Mouse (Mus musculus) c-Kit-negative CD71-positive TER-119-positive erythroid progenitor cells, embryonic 14.5 days (primary cell): ENCODE measurements around the gene Cadm2.

ENCODE experiments used
- DNase-seq: peaks from one replicate; pipeline ENCODE4 v3.0.0-alpha.2; 2013; ENCODE audit warnings: low read depth, low spot score

Gene Cadm2

GRCm38 (mm10) chr16:67162211-67162790 lies 458.4 kb downstream of the Cadm2 start:
- DNase-seq: no peak

GRCm38 (mm10) chr16:67124811-67125210 lies 495.9 kb downstream of the Cadm2 start:
- no peak for DNase-seq

GRCm38 (mm10) chr16:67122532-67122931 lies 498.2 kb downstream of the Cadm2 start:
- no peak for DNase-seq

GRCm38 (mm10) chr16:67121781-67122180 lies 498.9 kb downstream of the Cadm2 start:
- no peak for DNase-seq

- no peak for DNase-seq
Observed at GRCm38 (mm10) chr16:67106478-67107061, 514.1 kb downstream of the Cadm2 start.

- no peak for DNase-seq
Observed at GRCm38 (mm10) chr16:67096706-67097105, 524.0 kb downstream of the Cadm2 start.

GRCm38 (mm10) chr16:67095916-67096315 lies 524.8 kb downstream of the Cadm2 start:
- DNase-seq: no peak

- no peak for DNase-seq
Observed at GRCm38 (mm10) chr16:67089747-67090146, 531.0 kb downstream of the Cadm2 start.

- no peak for DNase-seq
Observed at GRCm38 (mm10) chr16:67079318-67079717, 541.4 kb downstream of the Cadm2 start.

GRCm38 (mm10) chr16:67076169-67076895 lies 544.4 kb downstream of the Cadm2 start:
- no peak for DNase-seq

GRCm38 (mm10) chr16:67068461-67068860 lies 552.2 kb downstream of the Cadm2 start:
- no peak for DNase-seq

- DNase-seq: no peak
Observed at GRCm38 (mm10) chr16:67030918-67031317, 589.8 kb downstream of the Cadm2 start.

- DNase-seq: no peak
Observed at GRCm38 (mm10) chr16:67019856-67020255, 600.9 kb downstream of the Cadm2 start.

GRCm38 (mm10) chr16:67017710-67018109 lies 603.0 kb downstream of the Cadm2 start:
- no peak for DNase-seq

- DNase-seq: no peak
Observed at GRCm38 (mm10) chr16:67003161-67003560, 617.5 kb downstream of the Cadm2 start.

- DNase-seq: no peak
Observed at GRCm38 (mm10) chr16:67001707-67002106, 619.0 kb downstream of the Cadm2 start.

GRCm38 (mm10) chr16:66997461-66997860 lies 623.2 kb downstream of the Cadm2 start:
- no peak for DNase-seq

GRCm38 (mm10) chr16:66987741-66988140 lies 633.0 kb downstream of the Cadm2 start:
- DNase-seq: no peak

- DNase-seq: no peak
Observed at GRCm38 (mm10) chr16:66986879-66987278, 633.8 kb downstream of the Cadm2 start.

- no peak for DNase-seq
Observed at GRCm38 (mm10) chr16:66970912-66971311, 649.8 kb downstream of the Cadm2 start.

- no peak for DNase-seq
Observed at GRCm38 (mm10) chr16:66969520-66970144, 651.1 kb downstream of the Cadm2 start.

GRCm38 (mm10) chr16:66968336-66968735 lies 652.4 kb downstream of the Cadm2 start:
- DNase-seq: no peak

GRCm38 (mm10) chr16:66967686-66968085 lies 653.0 kb downstream of the Cadm2 start:
- no peak for DNase-seq
